Mouse (Mus musculus) lung, adult 2 months (tissue): ENCODE results near the gene Ptges3.
"Not testable (repeated sequence)": the region's sequence is repeated elsewhere in the genome, so short reads cannot be mapped to it uniquely, and the experiment has no call there.

ENCODE experiments used
- CTCF ChIP-seq: fragments of 200-500 bp; IDR thresholded peaks from 2 replicates; pipeline ENCODE4 v1.5.1; 2011; ENCODE audit warnings: mild to moderate bottlenecking, low read length, control low read depth; ENCODE audit not compliant: insufficient read depth
- POLR2A ChIP-seq: fragments of 200-500 bp; IDR thresholded peaks from 2 replicates; pipeline ENCODE4 v1.6.1; 2011; ENCODE audit warnings: low read depth, mild to moderate bottlenecking, control low read depth, low read length, borderline replicate concordance; ENCODE audit errors: extremely low read depth

DNA sequence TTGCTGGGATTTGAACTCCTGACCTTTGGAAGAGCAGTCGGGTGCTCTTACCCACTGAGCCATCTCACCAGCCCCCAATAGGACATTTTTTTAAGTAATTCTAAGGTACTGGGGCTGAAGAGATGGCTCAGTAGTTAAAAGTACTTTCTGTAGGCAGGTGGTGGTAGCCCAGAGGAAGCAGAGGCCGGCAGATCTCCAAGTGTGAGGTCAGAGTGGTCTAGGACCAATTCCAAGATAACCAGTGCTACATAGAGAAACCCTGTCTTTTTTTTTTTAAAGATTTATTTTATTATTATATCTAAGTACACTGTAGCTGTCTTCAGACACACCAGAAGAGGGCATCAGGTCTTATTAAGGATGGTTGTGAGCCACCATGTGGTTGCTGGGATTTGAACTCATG is 28.5 kb downstream of the Ptges3 start:
- not testable (repeated sequence) for TF ChIP-seq CTCF, POLR2A
